Mouse (Mus musculus): ENCODE measurements around the gene Bex1.
A peak's percentile ranks its signal among the peaks of the same experiment; 100 is the strongest.
"Not testable (repeated sequence)": the region's sequence is repeated elsewhere in the genome, so short reads cannot be mapped to it uniquely, and the experiment has no call there.

Bex1 gene

GRCm38 (mm10) chrX:136214729-136215677 lies at the start of gene Bex1, which contains the start of gene Tceal7:
Gene Bex1 (minus strand): TSS chrX:136215513.
Gene Tceal7 (plus strand): TSS chrX:136214779.
- not testable (repeated sequence) for DNase-seq (ENCODE audit: low spot score)

GRCm38 (mm10) chrX:136252023-136252729 lies 36.9 kb upstream of the Bex1 start:
- no peak for DNase-seq (ENCODE audit: low spot score)

GRCm38 (mm10) chrX:136249671-136250070 lies 34.4 kb upstream of the Bex1 start:
- DNase-seq (ENCODE audit: low spot score): no peak

GRCm38 (mm10) chrX:136248811-136249210 lies 33.5 kb upstream of the Bex1 start:
- DNase-seq (ENCODE audit: low spot score): no peak

GRCm38 (mm10) chrX:136245521-136246071 lies 30.3 kb upstream of the Bex1 start:
- DNase-seq (ENCODE audit: low spot score): no peak

GRCm38 (mm10) chrX:136244574-136245229 lies 29.4 kb upstream of the Bex1 start, which contains the start of gene Tceal9:
Gene Tceal9 (plus strand): TSS chrX:136245079.
- peak; percentile 30 for DNase-seq (ENCODE audit: low spot score)

- DNase-seq (ENCODE audit: low spot score): no peak
Observed at GRCm38 (mm10) chrX:136243181-136243580, 27.9 kb upstream of the Bex1 start.

- DNase-seq (ENCODE audit: low spot score): no peak
Observed at GRCm38 (mm10) chrX:136238118-136238517, 22.8 kb upstream of the Bex1 start.

GRCm38 (mm10) chrX:136227768-136228167 lies 12.5 kb upstream of the Bex1 start:
- DNase-seq (ENCODE audit: low spot score): no peak

GRCm38 (mm10) chrX:136223714-136224113 lies 8.4 kb upstream of the Bex1 start:
- no peak for DNase-seq (ENCODE audit: low spot score)

GRCm38 (mm10) chrX:136216303-136216702 lies 990 bp upstream of the Bex1 start:
- DNase-seq (ENCODE audit: low spot score): no peak

GRCm38 (mm10) chrX:136213396-136213795 lies 1.9 kb downstream of the Bex1 start:
- no peak for DNase-seq (ENCODE audit: low spot score)

- DNase-seq (ENCODE audit: low spot score): no peak
Observed at GRCm38 (mm10) chrX:136204406-136204805, 10.9 kb downstream of the Bex1 start.

- no peak for DNase-seq (ENCODE audit: low spot score)
Observed at GRCm38 (mm10) chrX:136203664-136204066, 11.6 kb downstream of the Bex1 start, which contains the start of gene Tceal5. Gene Tceal5 (minus strand): TSS chrX:136203876.

- no peak for DNase-seq (ENCODE audit: low spot score)
Observed at GRCm38 (mm10) chrX:136203257-136203656, 12.1 kb downstream of the Bex1 start.

- no peak for DNase-seq (ENCODE audit: low spot score)
Observed at GRCm38 (mm10) chrX:136196873-136197272, 18.4 kb downstream of the Bex1 start.

- DNase-seq (ENCODE audit: low spot score): no peak
Observed at GRCm38 (mm10) chrX:136195193-136195944, 19.9 kb downstream of the Bex1 start.

- no peak for DNase-seq (ENCODE audit: low spot score)
Observed at GRCm38 (mm10) chrX:136183107-136183506, 32.2 kb downstream of the Bex1 start.

- DNase-seq (ENCODE audit: low spot score): no peak
Observed at GRCm38 (mm10) chrX:136180897-136181553, 34.3 kb downstream of the Bex1 start.

GRCm38 (mm10) chrX:136172786-136173185 lies 42.5 kb downstream of the Bex1 start:
- no peak for DNase-seq (ENCODE audit: low spot score)

- DNase-seq (ENCODE audit: low spot score): no peak
Observed at GRCm38 (mm10) chrX:136172118-136172551, 43.2 kb downstream of the Bex1 start, which contains the start of gene Tceal8. Gene Tceal8 (minus strand): TSS chrX:136172342.
